Mouse (Mus musculus): ENCODE measurements at regions not wholly inside any gene's neighbourhood (a gene's known extent, or its start where the extent isn't known, plus 50 kb on each side); places are given as distances from the start of the nearest gene placed in this dataset.
A peak's percentile ranks its signal among the peaks of the same experiment; 100 is the strongest.

- no peak for DNase-seq (ENCODE audit: low read depth, low spot score)
These were observed 423.3 kb downstream of the Zic3 start for GRCm38 (mm10) chrX:58445624-58446323.

- DNase-seq (ENCODE audit: low read depth, low spot score): no peak
These were observed 425.1 kb downstream of the Zic3 start for GRCm38 (mm10) chrX:58447605-58448004.

- no peak for DNase-seq (ENCODE audit: low read depth, low spot score)
These were observed 439.5 kb upstream of the 4930550L24Rik start for GRCm38 (mm10) chrX:58469683-58470082.

- DNase-seq (ENCODE audit: low read depth, low spot score): no peak
These were observed 438.2 kb upstream of the 4930550L24Rik start for GRCm38 (mm10) chrX:58470986-58471385.

- DNase-seq (ENCODE audit: low read depth, low spot score): peak; percentile 3
These were observed 418.3 kb upstream of the 4930550L24Rik start for GRCm38 (mm10) chrX:58490861-58491260.

- DNase-seq (ENCODE audit: low read depth, low spot score): no peak
These were observed 405.6 kb upstream of the 4930550L24Rik start for GRCm38 (mm10) chrX:58503573-58503972.

- DNase-seq (ENCODE audit: low read depth, low spot score): peak; percentile 6
These were observed 394.2 kb upstream of the 4930550L24Rik start for GRCm38 (mm10) chrX:58514925-58515324.

Measured in ES-CJ7 (cell line).